Mouse (Mus musculus): ENCODE measurements around the gene Cirbp.

The Cirbp gene

DNA sequence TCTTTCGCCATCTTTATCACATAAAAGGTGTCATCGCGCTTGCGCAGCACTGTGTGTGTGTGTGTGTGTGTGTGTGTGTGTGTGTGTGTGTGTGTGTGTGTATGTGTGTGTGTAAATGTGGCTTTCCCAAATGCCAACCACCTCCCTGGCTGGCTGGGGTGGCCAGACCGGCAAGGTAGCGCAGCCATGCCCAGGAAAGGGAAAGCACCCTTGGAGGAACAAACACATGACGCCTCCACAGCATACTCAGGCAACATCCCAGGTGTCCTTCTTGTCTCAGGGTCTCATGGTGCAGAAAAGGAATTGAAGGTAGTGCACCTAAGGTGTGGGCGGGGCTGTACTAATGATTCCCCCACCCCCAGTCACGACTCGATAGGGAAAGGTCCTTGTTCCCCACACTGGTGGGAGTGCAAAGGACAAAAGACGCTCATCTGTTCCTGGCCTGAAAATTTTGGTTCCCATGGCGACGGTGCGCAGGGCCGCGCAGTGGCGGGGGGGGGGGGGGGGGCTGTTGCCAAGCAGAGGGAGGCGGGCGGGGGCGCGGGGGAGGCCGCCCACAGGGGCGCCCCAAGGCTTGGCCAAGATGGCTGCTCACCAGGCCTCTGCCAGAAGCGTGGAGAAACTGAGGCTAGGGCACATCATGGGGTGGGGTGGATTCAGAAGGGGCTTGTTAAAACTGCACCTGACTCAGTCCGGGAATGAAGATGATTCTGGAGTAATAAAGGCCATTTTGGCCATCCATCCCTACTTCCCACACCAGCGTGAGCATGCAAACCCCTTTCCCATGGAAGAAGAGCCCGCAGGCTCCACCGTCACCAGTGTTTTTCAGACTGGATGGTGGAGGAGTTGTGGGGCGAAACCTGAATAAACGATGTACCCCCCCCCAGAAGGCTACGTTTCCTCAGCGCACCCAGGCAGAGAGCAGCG lies 27.9 kb upstream of the Cirbp start:
- in situ Hi-C loops (cut with MseI, MboI) = no loop called here

- in situ Hi-C loops (cut with MseI, MboI) = no loop called here
Measured at GRCm38 (mm10) chr10:80138553-80139438, 27.0 kb upstream of the Cirbp start, which contains the start of gene Atp5d. Gene Atp5d (plus strand): TSS chr10:80138632.

GRCm38 (mm10) chr10:80139439-80139775 lies 26.4 kb upstream of the Cirbp start:
- in situ Hi-C loops (cut with MseI, MboI) = no loop called here

DNA sequence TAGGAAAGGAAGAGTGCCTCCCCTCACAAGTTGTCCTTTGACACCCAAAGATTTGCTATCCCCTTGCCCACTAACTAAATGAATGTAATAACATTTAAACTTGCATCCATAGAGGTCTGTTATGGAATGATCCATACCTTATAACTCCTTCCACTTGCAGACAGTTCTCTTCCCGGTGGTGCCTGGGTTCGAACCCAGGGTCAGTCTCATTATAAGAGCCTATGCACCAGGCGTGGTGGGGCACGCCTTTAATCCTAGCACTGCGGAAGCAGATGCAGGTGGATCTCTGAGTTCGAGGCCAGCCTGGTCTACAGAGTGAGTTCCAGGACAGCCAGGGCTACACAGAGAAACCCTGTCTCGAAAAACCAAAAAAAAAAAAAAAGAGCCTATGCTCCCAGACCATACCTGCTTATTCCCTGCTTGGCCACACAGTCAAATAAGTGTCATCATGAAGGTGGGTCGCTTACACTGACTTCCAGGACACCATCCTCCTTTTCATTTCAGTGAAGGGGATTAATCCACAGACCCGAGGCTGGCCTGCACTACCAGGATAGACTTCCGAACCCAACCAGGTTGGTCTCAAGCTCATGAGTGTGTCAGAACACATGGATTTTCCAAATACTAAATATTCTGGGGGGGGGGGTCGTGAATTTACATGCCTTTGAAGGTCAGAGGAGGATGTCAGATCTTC lies 25.7 kb upstream of the Cirbp start:
- in situ Hi-C loops (cut with MseI, MboI) = no loop called here

- in situ Hi-C loops (cut with MseI, MboI) = no loop called here
Measured at GRCm38 (mm10) chr10:80140666-80141035, 25.1 kb upstream of the Cirbp start, which contains the start of gene Cbarp. Gene Cbarp (minus strand): TSS chr10:80140835.

- in situ Hi-C loops (cut with MseI, MboI) = no loop called here
Measured at GRCm38 (mm10) chr10:80141243-80141642, 24.5 kb upstream of the Cirbp start.

DNA sequence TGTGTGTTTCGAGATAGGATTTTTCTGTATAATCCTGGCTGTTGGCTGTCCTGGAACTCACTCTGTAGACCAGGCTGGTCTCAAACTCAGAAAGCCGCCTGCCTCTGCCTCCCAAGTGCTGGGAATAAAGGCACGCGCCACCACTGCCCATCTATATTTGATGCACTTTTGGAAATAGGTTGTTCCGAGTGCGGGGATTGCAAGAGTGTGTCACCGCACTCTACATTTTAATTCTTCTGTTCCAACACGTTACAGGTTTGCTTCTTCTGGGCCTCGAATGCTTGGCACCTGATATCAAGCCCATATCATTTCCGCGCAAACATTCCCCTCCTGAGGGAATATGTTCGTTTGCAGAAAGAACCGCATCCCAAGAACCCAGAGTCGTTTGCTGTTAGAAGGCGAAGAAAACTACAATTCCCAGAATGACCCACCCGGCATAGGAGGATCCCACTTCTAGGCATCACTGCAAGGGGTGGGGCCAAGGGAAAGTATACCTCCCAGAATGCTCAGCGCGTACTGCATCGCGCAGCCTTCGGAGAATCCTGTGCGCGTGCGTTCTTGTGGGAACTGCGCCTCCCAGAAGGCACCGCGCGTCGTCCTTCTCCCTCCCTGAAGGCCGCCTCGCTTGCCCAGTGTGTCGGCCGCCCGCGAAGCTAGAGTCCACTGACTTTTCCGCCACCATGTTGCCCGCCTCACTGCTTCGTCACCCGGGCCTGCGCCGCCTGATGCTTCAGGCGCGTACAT lies 23.8 kb upstream of the Cirbp start:
- in situ Hi-C loops (cut with MseI, MboI) = no loop called here

DNA sequence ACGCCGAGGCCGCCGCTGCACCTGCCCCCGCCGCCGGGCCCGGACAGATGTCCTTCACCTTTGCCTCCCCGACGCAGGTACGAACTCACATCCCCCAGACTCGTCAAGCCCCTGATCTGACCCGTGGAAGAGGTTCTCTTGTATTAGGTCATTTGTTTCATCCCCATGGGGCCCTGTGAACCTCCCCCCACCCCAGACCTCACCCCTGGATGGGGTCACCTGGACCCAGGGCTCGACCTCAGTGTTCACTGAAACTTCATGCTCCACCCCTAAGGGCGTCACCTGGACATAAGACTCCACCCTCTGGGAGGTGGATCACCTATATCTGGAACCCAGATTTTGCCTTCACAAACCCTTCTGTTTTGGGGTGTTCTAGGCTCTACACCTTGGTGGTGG lies 23.3 kb upstream of the Cirbp start:
- in situ Hi-C loops (cut with MseI, MboI) = no loop called here

- in situ Hi-C loops (cut with MseI, MboI) = no loop called here
Measured at GRCm38 (mm10) chr10:80143664-80144063, 22.1 kb upstream of the Cirbp start.

GRCm38 (mm10) chr10:80144159-80144558 lies 21.6 kb upstream of the Cirbp start:
- in situ Hi-C loops (cut with MseI, MboI) = no loop called here

DNA sequence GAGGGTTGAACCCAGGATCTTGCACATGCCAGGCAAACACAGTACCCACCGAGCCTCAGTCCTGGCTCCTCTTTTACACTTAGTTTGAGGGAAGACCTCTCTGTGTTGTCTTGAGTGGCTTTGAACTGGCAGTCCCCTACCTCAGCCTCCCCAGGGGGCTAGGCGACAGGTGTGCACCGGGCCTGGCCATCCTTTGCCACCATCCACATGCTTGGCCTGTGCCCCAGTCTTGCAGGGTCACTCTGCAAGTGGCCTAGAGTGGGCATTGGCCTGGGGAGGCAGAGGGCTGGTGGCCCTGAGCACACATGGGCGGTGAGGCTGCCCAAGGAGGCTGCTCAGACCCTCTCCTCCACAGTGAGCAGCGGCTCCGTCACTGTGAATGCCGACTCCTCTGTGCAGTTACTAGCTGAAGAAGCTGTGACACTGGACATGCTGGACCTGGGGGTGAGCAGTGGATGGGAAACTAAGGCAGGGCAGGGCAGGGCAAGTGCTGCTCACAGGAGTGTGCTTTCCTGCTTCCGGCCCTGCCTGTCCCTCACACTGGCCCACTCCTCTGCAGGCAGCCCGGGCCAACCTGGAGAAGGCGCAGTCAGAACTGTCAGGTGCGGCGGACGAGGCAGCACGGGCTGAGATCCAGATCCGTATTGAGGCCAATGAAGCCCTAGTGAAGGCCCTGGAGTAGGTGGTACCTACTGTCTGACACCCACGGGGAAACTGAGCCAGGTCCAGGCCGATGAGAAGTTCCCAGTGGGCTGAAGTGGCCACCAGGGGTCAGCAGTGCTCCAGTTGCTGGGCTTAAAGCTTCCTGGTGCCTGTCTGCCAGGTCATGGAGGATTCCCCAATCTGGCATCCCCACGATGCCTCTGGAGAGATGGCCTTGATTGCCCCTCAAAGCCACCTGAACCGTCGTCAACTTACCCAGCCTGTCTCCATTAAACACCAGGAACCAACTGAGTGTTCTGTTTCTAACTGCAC lies 20.6 kb upstream of the Cirbp start:
- in situ Hi-C loops (cut with MseI, MboI) = no loop called here

GRCm38 (mm10) chr10:80145896-80146295 lies 19.9 kb upstream of the Cirbp start:
- in situ Hi-C loops (cut with MseI, MboI) = no loop called here

- in situ Hi-C loops (cut with MseI, MboI) = no loop called here
Measured at GRCm38 (mm10) chr10:80146568-80147011, 19.2 kb upstream of the Cirbp start.

GRCm38 (mm10) chr10:80147146-80147718 lies 18.6 kb upstream of the Cirbp start:
- in situ Hi-C loops (cut with MseI, MboI) = no loop called here

- in situ Hi-C loops (cut with MseI, MboI) = no loop called here
Measured at GRCm38 (mm10) chr10:80147719-80148601, 17.8 kb upstream of the Cirbp start, which contains the start of gene Midn. Gene Midn (plus strand): TSS chr10:80148272.

DNA sequence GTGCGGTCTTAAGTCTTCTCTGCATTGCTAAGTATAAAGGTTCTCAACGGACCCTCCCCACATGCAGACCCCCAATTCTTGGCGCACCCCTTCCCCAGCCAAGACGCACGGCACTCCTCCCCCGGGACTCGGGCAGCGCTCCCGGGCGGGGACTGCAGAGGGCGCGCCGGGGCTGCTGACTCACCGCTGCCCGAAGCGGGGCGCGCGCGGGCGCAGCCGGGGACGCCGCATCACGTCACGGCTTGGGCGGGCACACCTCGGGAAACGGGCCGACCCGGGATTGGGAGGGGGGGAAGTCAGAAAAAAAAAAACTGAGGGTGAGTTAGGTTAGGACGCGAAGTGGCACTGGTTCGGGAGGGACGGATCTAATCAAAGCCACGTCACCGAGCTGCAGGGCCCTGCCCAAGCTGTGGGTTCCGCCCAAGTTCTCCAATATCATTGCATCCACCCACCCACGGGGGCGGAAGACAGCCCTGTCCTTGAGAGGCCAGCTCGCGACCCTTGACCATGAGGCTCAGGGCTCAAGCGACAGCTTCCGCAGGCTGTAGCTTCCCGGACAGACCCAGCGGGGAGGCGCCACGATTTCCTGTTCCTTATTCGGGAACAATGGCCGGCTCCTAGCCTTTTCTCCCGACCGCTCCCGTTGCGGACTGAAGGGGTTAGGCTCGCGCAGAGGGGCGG lies 17.0 kb upstream of the Cirbp start:
- in situ Hi-C loops (cut with MseI, MboI) = no loop called here

DNA sequence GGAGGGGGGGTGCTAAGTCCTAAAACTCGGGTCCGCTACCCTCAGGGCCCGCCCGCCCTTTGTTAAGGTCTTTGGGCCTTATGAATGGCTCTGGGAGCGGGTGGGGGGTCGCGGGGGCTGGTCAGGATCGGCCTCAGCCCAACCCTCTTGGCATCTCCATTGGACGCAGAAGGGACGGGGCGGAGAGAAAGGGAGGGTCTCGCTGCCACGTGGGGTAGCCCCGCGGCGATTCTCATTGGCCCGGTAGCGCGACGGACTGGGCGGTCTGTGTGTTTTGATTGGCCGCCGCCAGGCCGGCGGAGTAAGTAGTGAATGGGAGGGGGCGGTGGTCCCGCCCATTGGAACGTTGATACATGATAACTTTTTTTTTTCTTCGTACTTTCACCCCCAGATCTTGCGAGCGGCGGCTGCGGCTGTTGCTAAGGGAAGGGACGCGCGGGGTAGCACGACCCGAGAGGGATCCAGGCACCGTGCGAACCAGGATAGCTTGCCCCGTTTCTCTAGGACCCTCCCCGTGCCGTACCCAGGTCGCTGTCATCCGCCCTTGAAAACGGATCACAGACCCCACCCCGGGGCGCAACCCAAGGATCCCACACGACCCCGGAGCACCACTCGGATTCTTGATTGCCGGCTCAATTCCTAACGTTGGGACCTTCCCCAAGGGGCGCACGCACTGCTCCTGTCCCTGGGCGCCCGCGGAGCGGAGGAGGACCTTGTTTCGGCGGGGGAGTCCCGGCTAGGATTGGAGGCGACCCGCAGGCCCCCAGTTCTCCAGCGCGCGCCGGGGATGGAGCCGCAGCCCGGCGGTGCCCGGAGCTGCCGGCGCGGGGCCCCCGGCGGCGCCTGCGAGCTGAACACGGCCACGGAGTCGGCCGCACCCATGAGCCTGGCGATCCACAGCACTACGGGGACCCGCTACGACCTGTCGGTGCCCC lies 16.2 kb upstream of the Cirbp start:
- in situ Hi-C loops (cut with MseI, MboI) = no loop called here

Measured in mouse trophoblast stem cell (cell line).